In the genomic region with DNA sequence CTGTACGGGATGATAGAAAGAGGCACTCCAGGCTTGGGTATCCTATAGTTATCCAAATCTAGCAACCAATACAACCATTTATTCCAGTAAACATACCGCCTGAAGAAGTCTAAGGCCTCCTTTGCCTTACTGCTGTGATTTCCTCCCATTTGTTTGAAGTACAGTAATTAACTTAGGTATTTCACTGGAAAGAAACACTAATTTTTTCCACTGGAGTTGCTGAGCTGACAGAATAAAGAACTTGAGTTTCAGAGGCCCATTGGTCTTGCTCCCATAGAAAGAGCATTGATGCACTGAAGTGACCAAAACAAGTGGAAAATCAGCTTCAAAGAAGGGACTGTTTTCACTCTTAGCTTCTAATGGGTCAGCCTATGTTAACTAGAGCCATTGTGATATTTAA, we compare ENCODE assay signal across 32 mouse cellular contexts.
"Had no signal": no experiment of that assay in that cellular context is flagged by ENCODE, and none has a peak within 500 bp of the region (broad histone marks: within the 10 kb centered on the region; RNA-seq: fewer than 3 reads in every experiment).

No protein-coding gene starts in this region.

- H3K9ac ChIP-seq: limb, embryonic 12.5 days; limb, embryonic 13.5 days; limb, embryonic 15.5 days; liver, embryonic 12.5 days; liver, embryonic 13.5 days; liver, embryonic 14.5 days; liver, embryonic 15.5 days; liver, postnatal 0 days; lung, embryonic 14.5 days; lung, embryonic 15.5 days; midbrain, embryonic 12.5 days; midbrain, embryonic 13.5 days; midbrain, embryonic 15.5 days; neural tube, embryonic 12.5 days had no signal

- H3K27ac ChIP-seq: limb, embryonic 10.5 days; limb, embryonic 12.5 days; limb, embryonic 13.5 days; limb, embryonic 15.5 days; liver, embryonic 12.5 days; liver, embryonic 13.5 days; liver, embryonic 14.5 days; liver, embryonic 15.5 days; lung, embryonic 15.5 days; macrophage; midbrain, embryonic 10.5 days; midbrain, embryonic 12.5 days; midbrain, embryonic 13.5 days; midbrain, embryonic 15.5 days; neural tube, embryonic 12.5 days had no signal

- ATAC-seq: liver, embryonic 12.5 days; liver, postnatal 0 days; lung, postnatal 0 days; midbrain, embryonic 13.5 days; midbrain, embryonic 15.5 days; midbrain, embryonic 16.5 days had no signal

- H3K9me3 ChIP-seq: limb, embryonic 10.5 days; limb, embryonic 12.5 days; limb, embryonic 13.5 days; limb, embryonic 15.5 days; liver, embryonic 12.5 days; liver, embryonic 13.5 days; liver, embryonic 15.5 days; lung, embryonic 15.5 days; midbrain, embryonic 10.5 days; midbrain, embryonic 12.5 days; midbrain, embryonic 13.5 days; midbrain, embryonic 15.5 days; neural tube, embryonic 12.5 days had no signal

- H3K36me3 ChIP-seq: limb, embryonic 10.5 days; limb, embryonic 12.5 days; limb, embryonic 13.5 days; limb, embryonic 15.5 days; liver, embryonic 12.5 days; liver, embryonic 13.5 days; liver, embryonic 15.5 days; lung, embryonic 15.5 days; midbrain, embryonic 10.5 days; midbrain, embryonic 12.5 days; midbrain, embryonic 13.5 days; midbrain, embryonic 15.5 days; neural tube, embryonic 12.5 days had no signal

- H3K27me3 ChIP-seq: limb, embryonic 12.5 days; limb, embryonic 13.5 days; limb, embryonic 15.5 days; liver, embryonic 12.5 days; liver, embryonic 13.5 days; liver, embryonic 15.5 days; lung, embryonic 15.5 days; megakaryocyte, embryonic 14.5 days; midbrain, embryonic 12.5 days; midbrain, embryonic 13.5 days; midbrain, embryonic 15.5 days; neural tube, embryonic 12.5 days had no signal

- H3K4me2 ChIP-seq: limb, embryonic 12.5 days; limb, embryonic 13.5 days; limb, embryonic 15.5 days; liver, embryonic 11.5 days; liver, embryonic 12.5 days; liver, embryonic 13.5 days; liver, embryonic 15.5 days; lung, embryonic 14.5 days; lung, embryonic 15.5 days; midbrain, embryonic 11.5 days; midbrain, embryonic 12.5 days; midbrain, embryonic 13.5 days; midbrain, embryonic 15.5 days; neural tube, embryonic 12.5 days had no signal

- H3K4me3 ChIP-seq: limb, embryonic 10.5 days; limb, embryonic 12.5 days; limb, embryonic 13.5 days; limb, embryonic 15.5 days; liver, embryonic 12.5 days; liver, embryonic 13.5 days; liver, embryonic 15.5 days; lung, embryonic 15.5 days; megakaryocyte, embryonic 14.5 days; midbrain, embryonic 10.5 days; midbrain, embryonic 12.5 days; midbrain, embryonic 13.5 days; midbrain, embryonic 15.5 days; myocyte; neural tube, embryonic 12.5 days had no signal

- DNase-seq: left cerebral cortex, postnatal 4 days; liver; liver, embryonic 13.5 days; liver, postnatal 0 days; lung, adult 18-20 months; lung, adult 2 months; lung, embryonic 14.5 days; lung, postnatal 10 days; lung, postnatal 14 days; lung, postnatal 36 days; lung, postnatal 4 days; midbrain, embryonic 14.5 days had no signal

- H3K4me1 ChIP-seq: limb, embryonic 10.5 days; limb, embryonic 12.5 days; limb, embryonic 13.5 days; limb, embryonic 15.5 days; liver, embryonic 12.5 days; liver, embryonic 13.5 days; liver, embryonic 15.5 days; lung, embryonic 15.5 days; megakaryocyte, embryonic 14.5 days; midbrain, embryonic 10.5 days; midbrain, embryonic 12.5 days; midbrain, embryonic 13.5 days; midbrain, embryonic 15.5 days; neural tube, embryonic 12.5 days had no signal
